Mouse (Mus musculus) MEL (cell line): ENCODE data around the gene Gm20388.

Experiments
- BHLHE40 ChIP-seq: IDR thresholded peaks from 2 replicates; pipeline ENCODE4 v1.6.1; 2012; ENCODE audit warnings: low read depth, mild to moderate bottlenecking, inconsistent platforms, low read length, improper control_type of control experiment, borderline replicate concordance
- CHD1 ChIP-seq: IDR thresholded peaks from 2 replicates; pipeline ENCODE4 v1.6.1; 2012; ENCODE audit warnings: low read depth, mild to moderate bottlenecking, inconsistent platforms, low read length, improper control_type of control experiment
- CTCF ChIP-seq, 3 experiments: IDR thresholded peaks in 2 of 3; conservative IDR thresholded peaks in 1 of 3; 2 replicates each; pipeline ENCODE4 v1.5.1; 2011 to 2012; ENCODE audit warnings: low read length in 3 of 3, low read depth in 2 of 3, mild to moderate bottlenecking in 2 of 3, improper control_type of control experiment in 1 of 3, inconsistent platforms in 1 of 3, mixed read lengths in 1 of 3, moderate library complexity in 1 of 3; ENCODE audit not compliant: control insufficient read depth in 1 of 3, insufficient read depth in 1 of 3, poor library complexity in 1 of 3, severe bottlenecking in 1 of 3
- ELF1 ChIP-seq: IDR thresholded peaks from 2 replicates; pipeline ENCODE4 v1.6.1; 2014; ENCODE audit warnings: low read depth, mild to moderate bottlenecking, inconsistent platforms, low read length, improper control_type of control experiment, moderate library complexity
- GATA1 ChIP-seq: IDR thresholded peaks from 2 replicates; pipeline ENCODE4 v1.6.1; 2011; ENCODE audit warnings: low read depth, low read length, improper control_type of control experiment
- JUND ChIP-seq: IDR thresholded peaks from 2 replicates; pipeline ENCODE4 v1.6.1; 2011; ENCODE audit warnings: low read depth, mild to moderate bottlenecking, improper control_type of control experiment, low read length
- MAFK ChIP-seq: IDR thresholded peaks from 2 replicates; pipeline ENCODE4 v1.6.1; 2011; ENCODE audit warnings: low read depth, mild to moderate bottlenecking, low read length, improper control_type of control experiment, borderline replicate concordance
- MAZ ChIP-seq: IDR thresholded peaks from 2 replicates; pipeline ENCODE4 v1.6.1; 2012; ENCODE audit warnings: low read depth, mild to moderate bottlenecking, inconsistent platforms, low read length, improper control_type of control experiment
- POLR2A ChIP-seq, 2 experiments: IDR thresholded peaks; 2 replicates each; pipeline ENCODE4 v1.6.1; 2011 to 2012; ENCODE audit warnings: low read length in 2 of 2, mild to moderate bottlenecking in 2 of 2, control low read depth in 1 of 2, improper control_type of control experiment in 1 of 2, low read depth in 1 of 2, moderate library complexity in 1 of 2; ENCODE audit not compliant: control insufficient read depth in 1 of 2, insufficient read depth in 1 of 2, poor library complexity in 1 of 2
- RCOR1 ChIP-seq: IDR thresholded peaks from 2 replicates; pipeline ENCODE4 v1.6.1; 2012; ENCODE audit warnings: low read depth, mild to moderate bottlenecking, inconsistent platforms, low read length, improper control_type of control experiment
- SMC3 ChIP-seq: IDR thresholded peaks from 2 replicates; pipeline ENCODE4 v1.6.1; 2011; ENCODE audit warnings: low read depth, low read length, improper control_type of control experiment
- TAL1 ChIP-seq: IDR thresholded peaks from 2 replicates; pipeline ENCODE4 v1.6.1; 2012; ENCODE audit warnings: mild to moderate bottlenecking, inconsistent platforms, low read length, moderate library complexity, mixed read lengths
- ZC3H11A ChIP-seq: IDR thresholded peaks from 2 replicates; pipeline ENCODE4 v1.6.1; 2012; ENCODE audit warnings: low read depth, mild to moderate bottlenecking, inconsistent platforms, low read length, improper control_type of control experiment
- ZMIZ1 ChIP-seq: IDR thresholded peaks from 2 replicates; pipeline ENCODE4 v1.6.1; 2012; ENCODE audit warnings: low read depth, mild to moderate bottlenecking, inconsistent platforms, low read length, improper control_type of control experiment, moderate library complexity

DNA sequence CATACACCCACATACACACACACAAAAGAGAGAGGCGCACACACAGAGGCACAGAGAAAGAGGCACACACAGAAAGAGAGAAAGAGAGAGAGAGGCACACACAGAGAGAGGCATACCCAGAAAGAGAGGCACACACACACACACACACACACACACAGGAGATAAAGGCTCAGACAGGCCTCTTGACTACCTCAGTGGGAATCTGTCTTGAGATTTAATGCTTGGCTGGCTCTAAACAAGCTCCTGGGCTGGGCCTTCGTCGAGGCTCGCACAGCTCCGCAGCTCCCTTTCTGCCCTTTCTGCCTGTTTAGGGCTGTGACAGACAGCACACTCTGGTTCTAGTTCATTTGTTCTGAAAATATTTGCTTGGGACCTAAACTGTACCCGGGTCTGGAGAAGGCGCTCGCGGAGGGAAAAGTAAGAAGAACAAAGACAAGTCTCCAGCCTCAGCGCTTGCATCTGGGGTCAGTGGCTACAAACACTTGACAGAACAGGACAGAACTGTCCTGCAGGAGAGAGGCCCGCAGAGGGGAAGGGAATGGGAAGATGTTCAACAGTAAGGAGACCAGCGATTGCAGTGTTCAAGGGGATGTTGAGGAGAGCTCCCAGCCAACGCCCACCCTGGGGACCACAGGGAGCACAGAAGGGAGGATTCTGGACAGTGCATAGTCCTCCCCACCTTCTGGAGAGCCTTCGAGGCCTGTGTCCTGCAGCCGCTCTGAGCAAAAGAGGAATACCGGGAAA lies 3880.6 kb downstream of the Gm20388 start:
- no peak for TF ChIP-seq POLR2A (IDR thresholded peaks at IDR 0.05; ENCODE audit: control insufficient read depth in 1 of 2, insufficient read depth in 1 of 2, low read depth in 1 of 2, low read length in 2 of 2, poor library complexity in 1 of 2)
- no peak for TF ChIP-seq MAFK
- no peak for TF ChIP-seq CTCF (IDR thresholded peaks at IDR 0.05 in 2 of 3, conservative IDR thresholded peaks at IDR 0.05 in 1 of 3; ENCODE audit: control insufficient read depth in 1 of 3, insufficient read depth in 1 of 3, low read depth in 2 of 3, low read length in 3 of 3, poor library complexity in 1 of 3, severe bottlenecking in 1 of 3)
- TF ChIP-seq SMC3: no peak
- TF ChIP-seq ELF1: no peak
- no peak for TF ChIP-seq CHD1
- no peak for TF ChIP-seq TAL1
- TF ChIP-seq MAZ: no peak
- no peak for TF ChIP-seq RCOR1
- TF ChIP-seq GATA1: no peak
- TF ChIP-seq ZC3H11A: no peak
- TF ChIP-seq BHLHE40: no peak
- TF ChIP-seq JUND: no peak
- no peak for TF ChIP-seq ZMIZ1
